Mouse (Mus musculus): ENCODE measurements around the gene Dmpk.
A peak's percentile ranks its signal among the peaks of the same experiment; 100 is the strongest.

Gene Dmpk

GRCm38 (mm10) chr7:19075723-19076585 is 7.7 kb upstream of the Dmpk start, which contains the start of gene Dmwd:
Dmwd (plus strand) TSS chr7:19076227.
- DNase-seq (ENCODE audit: low spot score in 2 of 2) = peak; percentile 95 to 96

- no peak for DNase-seq (ENCODE audit: low spot score in 2 of 2)
Observed at GRCm38 (mm10) chr7:19076586-19076991, 7.1 kb upstream of the Dmpk start.

- peak in 1 of 2 experiments; percentile 64 for DNase-seq (ENCODE audit: low spot score in 2 of 2)
Observed at GRCm38 (mm10) chr7:19077761-19078160, 5.9 kb upstream of the Dmpk start.

- no peak for DNase-seq (ENCODE audit: low spot score in 2 of 2)
Observed at GRCm38 (mm10) chr7:19078732-19079131, 4.9 kb upstream of the Dmpk start.

GRCm38 (mm10) chr7:19080451-19080950 is 3.1 kb upstream of the Dmpk start:
- DNase-seq (ENCODE audit: low spot score in 2 of 2) = no peak

GRCm38 (mm10) chr7:19082171-19082570 is 1.5 kb upstream of the Dmpk start:
- no peak for DNase-seq (ENCODE audit: low spot score in 2 of 2)

- DNase-seq (ENCODE audit: low spot score in 2 of 2) = peak; percentile 87 to 88
Observed at GRCm38 (mm10) chr7:19083096-19083495, 553 bp upstream of the Dmpk start.

- DNase-seq (ENCODE audit: low spot score in 2 of 2) = no peak
Observed at GRCm38 (mm10) chr7:19084277-19084771, 675 bp downstream of the Dmpk start.

GRCm38 (mm10) chr7:19084921-19085473 is 1.3 kb downstream of the Dmpk start:
- no peak for DNase-seq (ENCODE audit: low spot score in 2 of 2)

- no peak for DNase-seq (ENCODE audit: low spot score in 2 of 2)
Observed at GRCm38 (mm10) chr7:19085495-19085894, 1.8 kb downstream of the Dmpk start.

GRCm38 (mm10) chr7:19086042-19086441 is 2.4 kb downstream of the Dmpk start:
- no peak for DNase-seq (ENCODE audit: low spot score in 2 of 2)

- no peak for DNase-seq (ENCODE audit: low spot score in 2 of 2)
Observed at GRCm38 (mm10) chr7:19086760-19087159, 3.1 kb downstream of the Dmpk start.

- DNase-seq (ENCODE audit: low spot score in 2 of 2) = peak in 1 of 2 experiments; percentile 66
Observed at GRCm38 (mm10) chr7:19088813-19089212, 5.2 kb downstream of the Dmpk start.

GRCm38 (mm10) chr7:19091913-19092312 is 8.3 kb downstream of the Dmpk start:
- no peak for DNase-seq (ENCODE audit: low spot score in 2 of 2)

- DNase-seq (ENCODE audit: low spot score in 2 of 2) = peak; percentile 73 to 76
Observed at GRCm38 (mm10) chr7:19092381-19093173, 8.9 kb downstream of the Dmpk start.

GRCm38 (mm10) chr7:19093174-19093521 is 9.5 kb downstream of the Dmpk start:
- DNase-seq (ENCODE audit: low spot score in 2 of 2) = peak; percentile 83 to 89

- DNase-seq (ENCODE audit: low spot score in 2 of 2) = peak; percentile 97
Observed at GRCm38 (mm10) chr7:19093537-19094385, 10.1 kb downstream of the Dmpk start.

GRCm38 (mm10) chr7:19094471-19094825 is 10.8 kb downstream of the Dmpk start, which contains the start of gene Six5:
Six5 (plus strand) TSS chr7:19094594.
- DNase-seq (ENCODE audit: low spot score in 2 of 2) = no peak

- DNase-seq (ENCODE audit: low spot score in 2 of 2) = peak; percentile 50 to 62
Observed at GRCm38 (mm10) chr7:19094826-19095750, 11.4 kb downstream of the Dmpk start.

GRCm38 (mm10) chr7:19095751-19096110 is 12.1 kb downstream of the Dmpk start:
- peak; percentile 57 to 63 for DNase-seq (ENCODE audit: low spot score in 2 of 2)

Measured in heart, adult 9 months (tissue).